Mouse (Mus musculus): ENCODE results near the gene Gskip. TPM values are rescaled to one million over a fixed set of nuclear protein-coding genes. Genes with fewer than 3 reads are reported as not detected.

The Gskip gene
- polyA plus RNA-seq, 1 experiment from 2014 or later = 38.2 TPM

- Histone ChIP-seq H3K4me2 (replicated peaks) (no peak overlapping the region), H3K9ac (replicated peaks) (no peak overlapping the region), H3K36me3 (peaks cover 42% of the 10 kb centered on the region), H3K9me3 (no peaks in the 10 kb centered on the region), H3K27ac (replicated peaks) (no peak overlapping the region), H3K4me3 (no peak overlapping the region), H3K4me1 (peaks cover 10% of the 10 kb centered on the region), H3K27me3 (no peaks in the 10 kb centered on the region)
- no peak for ATAC-seq (ENCODE audit: low FRiP score, low read depth)
- 96% methylated on average over 13 of the region's 13 CpGs for WGBS
These were observed 4.8 kb downstream of the Gskip start for GRCm38 (mm10) chr12:105689435-105689834.

GRCm38 (mm10) chr12:105694021-105694420, 9.4 kb downstream of the Gskip start:
- no peak for ATAC-seq (ENCODE audit: low FRiP score, low read depth)

GRCm38 (mm10) chr12:105695848-105696247, 11.2 kb downstream of the Gskip start:
- H3K36me3 ChIP-seq = peaks cover 53% of the 10 kb centered on the region
- H3K4me3 ChIP-seq = no peak overlapping the region
- no peak overlapping the region for H3K4me2 ChIP-seq (replicated peaks)
- no peaks in the 10 kb centered on the region for H3K9me3 ChIP-seq
- no peaks in the 10 kb centered on the region for H3K4me1 ChIP-seq
- H3K27me3 ChIP-seq = no peaks in the 10 kb centered on the region
- no peak overlapping the region for H3K9ac ChIP-seq (replicated peaks)
- no peak for ATAC-seq (ENCODE audit: low FRiP score, low read depth)
- H3K27ac ChIP-seq (replicated peaks) = no peak overlapping the region
- WGBS = 88% methylated on average over 7 of the region's 7 CpGs

More at GRCm38 (mm10) chr12:105694021-105694420, 9.4 kb downstream of the Gskip start:
- H3K4me1 ChIP-seq = no peaks in the 10 kb centered on the region
- H3K9ac ChIP-seq (replicated peaks) = no peak overlapping the region
- no peaks in the 10 kb centered on the region for H3K27me3 ChIP-seq
- H3K4me2 ChIP-seq (replicated peaks) = no peak overlapping the region
- peaks cover 48% of the 10 kb centered on the region for H3K36me3 ChIP-seq
- no peak overlapping the region for H3K27ac ChIP-seq (replicated peaks)
- WGBS = 98% methylated on average over 2 of the region's 2 CpGs
- no peaks in the 10 kb centered on the region for H3K9me3 ChIP-seq
- no peak overlapping the region for H3K4me3 ChIP-seq

- H3K36me3 ChIP-seq = peaks cover 57% of the 10 kb centered on the region
- H3K4me3 ChIP-seq = no peak overlapping the region
- 94% methylated on average over 8 of the region's 8 CpGs for WGBS
These were observed 12.6 kb downstream of the Gskip start for GRCm38 (mm10) chr12:105697104-105697780.

GRCm38 (mm10) chr12:105700433-105700832, 15.8 kb downstream of the Gskip start:
- ATAC-seq (ENCODE audit: low FRiP score, low read depth) = no peak

More at GRCm38 (mm10) chr12:105697104-105697780, 12.6 kb downstream of the Gskip start:
- Histone ChIP-seq H3K9ac (replicated peaks) (no peak overlapping the region), H3K4me2 (replicated peaks) (no peak overlapping the region), H3K27me3 (no peaks in the 10 kb centered on the region), H3K4me1 (no peaks in the 10 kb centered on the region), H3K9me3 (no peaks in the 10 kb centered on the region), H3K27ac (replicated peaks) (no peak overlapping the region)
- ATAC-seq (ENCODE audit: low FRiP score, low read depth) = no peak

GRCm38 (mm10) chr12:105705799-105706487, 21.3 kb downstream of the Gskip start, which contains the start of gene Ak7:
TSS of gene Ak7 (plus strand) at chr12:105705976.
- no peaks in the 10 kb centered on the region for H3K9me3 ChIP-seq
- WGBS = 11% methylated on average over 22 of the region's 22 CpGs
- ATAC-seq (ENCODE audit: low FRiP score, low read depth) = peak; percentile 76
- peaks cover 18% of the 10 kb centered on the region for H3K36me3 ChIP-seq
- H3K4me2 ChIP-seq (replicated peaks) = peak within 1 kb of the TSS; percentile 21
- H3K4me3 ChIP-seq = no peak within 1 kb of the TSS
- H3K27me3 ChIP-seq = no peaks in the 10 kb centered on the region; the same call in 1 of the 2 replicates
- H3K9ac ChIP-seq (replicated peaks) = no peak within 1 kb of the TSS
- H3K27ac ChIP-seq (replicated peaks) = no peak within 1 kb of the TSS
- peaks cover 10% of the 10 kb centered on the region for H3K4me1 ChIP-seq

More at GRCm38 (mm10) chr12:105700433-105700832, 15.8 kb downstream of the Gskip start:
- WGBS = 91% methylated on average over 12 of the region's 12 CpGs
- Histone ChIP-seq H3K27me3 (no peaks in the 10 kb centered on the region), H3K27ac (replicated peaks) (no peak overlapping the region), H3K4me1 (peaks cover 3% of the 10 kb centered on the region; the same call in 1 of the 2 replicates), H3K4me2 (replicated peaks) (no peak overlapping the region), H3K4me3 (no peak overlapping the region), H3K9me3 (no peaks in the 10 kb centered on the region), H3K36me3 (peaks cover 40% of the 10 kb centered on the region), H3K9ac (replicated peaks) (no peak overlapping the region)

GRCm38 (mm10) chr12:105718616-105719015, 34.0 kb downstream of the Gskip start:
- no peak overlapping the region for H3K4me3 ChIP-seq
- H3K9ac ChIP-seq (replicated peaks) = no peak overlapping the region
- H3K4me1 ChIP-seq = peaks cover 8% of the 10 kb centered on the region
- H3K9me3 ChIP-seq = no peaks in the 10 kb centered on the region
- WGBS = 79% methylated on average over 17 of the region's 17 CpGs
- no peak overlapping the region for H3K4me2 ChIP-seq (replicated peaks)
- H3K36me3 ChIP-seq = no peaks in the 10 kb centered on the region
- ATAC-seq (ENCODE audit: low FRiP score, low read depth) = no peak
- no peak overlapping the region for H3K27ac ChIP-seq (replicated peaks)
- no peaks in the 10 kb centered on the region for H3K27me3 ChIP-seq

- Histone ChIP-seq H3K27ac (replicated peaks) (no peak overlapping the region), H3K4me3 (no peak overlapping the region), H3K36me3 (no peaks in the 10 kb centered on the region), H3K9ac (replicated peaks) (no peak overlapping the region), H3K4me1 (peaks cover 8% of the 10 kb centered on the region), H3K27me3 (no peaks in the 10 kb centered on the region), H3K4me2 (replicated peaks) (no peak overlapping the region), H3K9me3 (no peaks in the 10 kb centered on the region)
- WGBS = 65% methylated on average over 3 of the region's 3 CpGs
- ATAC-seq (ENCODE audit: low FRiP score, low read depth) = no peak
These were observed 35.6 kb downstream of the Gskip start for GRCm38 (mm10) chr12:105720196-105720595.

- H3K4me3 ChIP-seq = no peak overlapping the region
- no peak overlapping the region for H3K9ac ChIP-seq (replicated peaks)
- H3K4me1 ChIP-seq = peaks cover 8% of the 10 kb centered on the region
- H3K27ac ChIP-seq (replicated peaks) = peak overlapping the region; percentile 72
- peak overlapping the region; percentile 14; the same call in 1 of the 2 replicates for H3K4me2 ChIP-seq (replicated peaks)
- H3K27me3 ChIP-seq = no peaks in the 10 kb centered on the region
- ATAC-seq (ENCODE audit: low FRiP score, low read depth) = peak; percentile 52
- no peaks in the 10 kb centered on the region for H3K36me3 ChIP-seq
- no peaks in the 10 kb centered on the region for H3K9me3 ChIP-seq
- WGBS = 47% methylated on average over 14 of the region's 14 CpGs
These were observed 37.0 kb downstream of the Gskip start for GRCm38 (mm10) chr12:105721452-105722132.

- Histone ChIP-seq H3K36me3 (no peaks in the 10 kb centered on the region), H3K27ac (replicated peaks) (no peak overlapping the region)
- WGBS = 2% methylated on average over 5 of the region's 5 CpGs
These were observed 38.0 kb downstream of the Gskip start for GRCm38 (mm10) chr12:105722657-105723056.

GRCm38 (mm10) chr12:105724616-105725015, 40.0 kb downstream of the Gskip start:
- 65% methylated on average over 1 of the region's 1 CpGs for WGBS
- H3K27me3 ChIP-seq = no peaks in the 10 kb centered on the region
- no peak overlapping the region for H3K4me3 ChIP-seq
- no peak for ATAC-seq (ENCODE audit: low FRiP score, low read depth)
- no peaks in the 10 kb centered on the region for H3K9me3 ChIP-seq
- no peaks in the 10 kb centered on the region for H3K36me3 ChIP-seq
- H3K27ac ChIP-seq (replicated peaks) = no peak overlapping the region
- H3K4me1 ChIP-seq = peaks cover 8% of the 10 kb centered on the region
- H3K9ac ChIP-seq (replicated peaks) = no peak overlapping the region
- H3K4me2 ChIP-seq (replicated peaks) = no peak overlapping the region

More at GRCm38 (mm10) chr12:105722657-105723056, 38.0 kb downstream of the Gskip start:
- no peaks in the 10 kb centered on the region for H3K27me3 ChIP-seq
- peaks cover 8% of the 10 kb centered on the region for H3K4me1 ChIP-seq
- no peak overlapping the region for H3K4me3 ChIP-seq
- ATAC-seq (ENCODE audit: low FRiP score, low read depth) = 0 out of 2 replicates have a peak, but pooled peaks have one; percentile 23
- H3K4me2 ChIP-seq (replicated peaks) = no peak overlapping the region
- H3K9ac ChIP-seq (replicated peaks) = no peak overlapping the region
- H3K9me3 ChIP-seq = no peaks in the 10 kb centered on the region

- no peak for ATAC-seq (ENCODE audit: low FRiP score, low read depth)
- H3K4me2 ChIP-seq (replicated peaks) = no peak overlapping the region
- H3K9me3 ChIP-seq = no peaks in the 10 kb centered on the region
- H3K4me3 ChIP-seq = no peak overlapping the region
- no peaks in the 10 kb centered on the region for H3K36me3 ChIP-seq
- 80% methylated on average over 13 of the region's 13 CpGs for whole genome bisulfite sequencing
- H3K27ac ChIP-seq (replicated peaks) = no peak overlapping the region
- peaks cover 8% of the 10 kb centered on the region for H3K4me1 ChIP-seq
- no peak overlapping the region for H3K9ac ChIP-seq (replicated peaks)
- H3K27me3 ChIP-seq = no peaks in the 10 kb centered on the region
These were observed 41.1 kb downstream of the Gskip start for GRCm38 (mm10) chr12:105725736-105726135.
